Mouse (Mus musculus) kidney, postnatal 0 days (tissue): ENCODE measurements at regions not wholly inside any gene's neighbourhood (a gene's known extent, or its start where the extent isn't known, plus 50 kb on each side); places are given as distances from the start of the nearest gene placed in this dataset.

ENCODE experiments used
- ATAC-seq: fragments of 200-750 bp; cut with Nextera tagmentation; replicated peaks from 2 replicates; pipeline ENCODE4 v1.8.0; 2017; ENCODE audit warnings: low read depth, moderate number of reproducible peaks, moderate TSS enrichment, moderate library complexity; ENCODE audit not compliant: low FRiP score
- DNase-seq: peaks from one replicate; pipeline ENCODE4 v3.0.0-alpha.2; 2016; ENCODE audit warnings: low spot score
- H3K27ac ChIP-seq: fragments of 300-500 bp; sonication (generic); 2 replicates; pipeline ENCODE4 v1.5.1; 2014; ENCODE audit warnings: mild to moderate bottlenecking
- H3K27me3 ChIP-seq: fragments of 300-500 bp; sonication (generic); 2 replicates; pipeline ENCODE4 v1.6.1; 2014; ENCODE audit warnings: low read length, mixed read lengths; ENCODE audit not compliant: insufficient read depth
- H3K36me3 ChIP-seq: fragments of 300-500 bp; sonication (generic); 2 replicates; pipeline ENCODE4 v1.6.1; 2014; ENCODE audit warnings: low read length, mixed read lengths; ENCODE audit not compliant: insufficient read depth
- H3K4me1 ChIP-seq: fragments of 300-500 bp; sonication (generic); replicated peaks from 2 replicates; pipeline ENCODE4 v1.6.1; 2014; ENCODE audit warnings: antibody characterized with exemption, low read length, mixed read lengths; ENCODE audit not compliant: insufficient read depth
- H3K4me2 ChIP-seq: fragments of 300-500 bp; sonication (generic); 2 replicates; pipeline ENCODE4 v1.6.1; 2014; ENCODE audit warnings: mild to moderate bottlenecking, low read length, moderate library complexity, mixed read lengths
- H3K4me3 ChIP-seq: fragments of 300-500 bp; sonication (generic); replicated peaks from 2 replicates; pipeline ENCODE4 v1.5.1; 2014; ENCODE audit warnings: low read depth, low read length
- H3K9ac ChIP-seq: fragments of 300-500 bp; sonication (generic); 2 replicates; pipeline ENCODE4 v1.6.1; 2014; ENCODE audit warnings: low read depth, low read length
- H3K9me3 ChIP-seq: fragments of 300-500 bp; sonication (generic); replicated peaks from 2 replicates; pipeline ENCODE4 v1.6.1; 2016; ENCODE audit warnings: low read length, inconsistent platforms, mixed read lengths
- CTCF ChIP-seq: IDR thresholded peaks from 2 replicates; pipeline ENCODE4 v1.5.1; 2016; ENCODE audit warnings: antibody characterized with exemption, low read depth, mild to moderate bottlenecking, moderate library complexity
- WGBS: fragments of 180-500 bp; shearing (Covaris S2); extraction: QIAGEN DNeasy Blood & Tissue Kit; methylation state at CpG from one replicate; pipeline ENCODE4 v1.1.7; 2014; 5-methylcytosine and 5-hydroxymethylcytosine counted together

- Histone ChIP-seq H3K4me3 (no peak overlapping the region), H3K27ac (no peak overlapping the region), H3K9me3 (no peaks in the 10 kb centered on the region), H3K4me1 (no peaks in the 10 kb centered on the region), H3K27me3 (no peaks in the 10 kb centered on the region), H3K9ac (no peak overlapping the region), H3K4me2 (no peak overlapping the region), H3K36me3 (no peaks in the 10 kb centered on the region)
- DNase-seq (peak; percentile 36), ATAC-seq (no peak)
- no peak for TF ChIP-seq CTCF
Measured at GRCm38 (mm10) chr10:15592161-15592560, 874.1 kb upstream of the Gje1 start.

DNA sequence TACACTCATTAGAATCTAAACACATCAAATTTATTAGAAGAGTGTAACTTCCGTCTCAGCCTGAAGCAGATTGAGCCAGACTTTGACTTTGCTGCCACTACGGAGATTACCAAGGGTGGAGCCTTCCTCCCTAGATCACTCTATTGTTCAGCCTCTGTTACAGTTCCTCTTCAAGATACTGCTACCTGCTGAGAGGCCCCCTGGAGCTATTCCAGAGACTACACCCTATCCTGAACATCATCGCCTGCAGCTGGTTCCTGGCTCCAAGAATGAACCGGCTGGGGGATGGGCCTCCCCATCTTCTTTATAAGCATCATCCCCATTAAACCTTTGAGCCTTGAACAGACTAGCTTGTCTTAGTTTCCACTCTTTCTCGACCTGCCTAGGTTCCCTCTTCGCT is 868.1 kb upstream of the Gje1 start:
- Histone ChIP-seq H3K27ac (no peak overlapping the region), H3K4me1 (no peaks in the 10 kb centered on the region), H3K9me3 (no peaks in the 10 kb centered on the region), H3K36me3 (no peaks in the 10 kb centered on the region), H3K4me3 (no peak overlapping the region), H3K4me2 (no peak overlapping the region), H3K9ac (no peak overlapping the region), H3K27me3 (no peaks in the 10 kb centered on the region)
- no peak for TF ChIP-seq CTCF
- 78% methylated on average over 6 of the region's 6 CpGs for WGBS
- DNase-seq (no peak), ATAC-seq (no peak)

DNA sequence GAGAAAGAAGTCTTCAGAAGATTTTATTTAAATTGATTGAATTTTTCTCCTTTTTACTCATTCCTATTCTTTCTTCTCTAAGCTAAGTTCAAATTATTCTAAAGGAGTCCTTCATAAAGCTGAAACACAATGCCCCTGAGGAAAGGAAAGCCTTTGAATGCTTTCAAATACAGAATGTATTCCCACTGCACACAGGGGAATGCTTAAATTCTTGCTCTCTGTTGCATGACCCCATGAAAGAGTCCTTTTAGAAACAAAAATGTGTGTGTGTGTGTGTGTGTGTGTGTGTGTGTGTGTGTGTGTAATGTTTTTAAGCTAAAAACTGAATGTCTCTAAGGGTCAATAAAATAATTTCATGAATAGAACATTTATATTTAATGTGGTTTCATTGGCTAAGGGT is 846.1 kb upstream of the Gje1 start:
- DNase-seq, result no peak
- Histone ChIP-seq H3K4me1 (no peaks in the 10 kb centered on the region), H3K27me3 (no peaks in the 10 kb centered on the region), H3K4me3 (no peak overlapping the region), H3K27ac (no peak overlapping the region), H3K4me2 (no peak overlapping the region), H3K9me3 (no peaks in the 10 kb centered on the region), H3K36me3 (no peaks in the 10 kb centered on the region), H3K9ac (no peak overlapping the region)
- no peak for TF ChIP-seq CTCF
- no peak for ATAC-seq

GRCm38 (mm10) chr10:15553407-15554064 is 835.5 kb upstream of the Gje1 start:
- Histone ChIP-seq H3K36me3 (no peaks in the 10 kb centered on the region), H3K4me3 (no peak overlapping the region), H3K27ac (no peak overlapping the region), H3K9ac (no peak overlapping the region), H3K4me2 (no peak overlapping the region), H3K9me3 (no peaks in the 10 kb centered on the region), H3K4me1 (no peaks in the 10 kb centered on the region), H3K27me3 (no peaks in the 10 kb centered on the region)
- ATAC-seq (no peak), DNase-seq (no peak)
- 64% methylated on average over 3 of the region's 3 CpGs for WGBS
- TF ChIP-seq CTCF, result no peak

- no peak overlapping the region for H3K27ac ChIP-seq
- ATAC-seq (no peak), DNase-seq (no peak)
- no peak overlapping the region for H3K4me2 ChIP-seq
- H3K27me3 ChIP-seq, result no peaks in the 10 kb centered on the region
- WGBS, result 62% methylated on average over 2 of the region's 2 CpGs
- no peak overlapping the region for H3K9ac ChIP-seq
- H3K4me1 ChIP-seq, result no peaks in the 10 kb centered on the region
- no peak overlapping the region for H3K4me3 ChIP-seq
- TF ChIP-seq CTCF, result no peak
- no peaks in the 10 kb centered on the region for H3K36me3 ChIP-seq
- H3K9me3 ChIP-seq, result no peaks in the 10 kb centered on the region
Measured at GRCm38 (mm10) chr10:15541797-15542350, 823.9 kb upstream of the Gje1 start.

GRCm38 (mm10) chr10:15540780-15541426 is 822.9 kb upstream of the Gje1 start:
- Histone ChIP-seq H3K27me3 (no peaks in the 10 kb centered on the region), H3K9me3 (no peaks in the 10 kb centered on the region), H3K4me3 (no peak overlapping the region), H3K9ac (no peak overlapping the region), H3K36me3 (no peaks in the 10 kb centered on the region), H3K4me1 (no peaks in the 10 kb centered on the region), H3K27ac (no peak overlapping the region), H3K4me2 (no peak overlapping the region)
- no peak for TF ChIP-seq CTCF
- 84% methylated on average over 4 of the region's 4 CpGs for WGBS
- DNase-seq (no peak), ATAC-seq (no peak)
